11 mouse cellular contexts compared by ENCODE assay signal in genomic region chr13:52828217-52828616, GRCm38 (mm10).
DNase-seq lines count a peak whose midpoint lies in the region; ATAC-seq and TF ChIP-seq lines count a peak whose summit lies in the region.
"Had no signal": no experiment of that assay in that cellular context is flagged by ENCODE, and none has a peak within 500 bp of the region (broad histone marks: within the 10 kb centered on the region; RNA-seq: fewer than 3 reads in every experiment).

No protein-coding gene starts in this region.

- peaks cover 58% of the 10 kb centered on the region for H3K4me1 ChIP-seq in lung, embryonic 15.5 days
- peaks cover 6% of the 10 kb centered on the region for H3K4me1 ChIP-seq in lung, adult 2 months (ENCODE audit: control insufficient read depth, insufficient read depth, low read length)
- H3K4me1 ChIP-seq in liver, adult 2 months (ENCODE audit: control insufficient read depth, insufficient read depth, low read length), result peaks cover 36% of the 10 kb centered on the region
- H3K4me1 ChIP-seq in forebrain, embryonic 10.5 days, result peaks cover 14% of the 10 kb centered on the region

- WGBS in lung, embryonic 15.5 days, result 44% methylated on average over 2 of the region's 2 CpGs
- WGBS in lung, adult 2 months, result 58% methylated on average over 2 of the region's 2 CpGs
- 5% methylated on average over 2 of the region's 2 CpGs for WGBS in liver, adult 2 months
- WGBS in forebrain, embryonic 10.5 days, result 71% methylated on average over 2 of the region's 2 CpGs

- H3K27ac ChIP-seq in lung, embryonic 15.5 days, result 0 out of 2 replicates have a peak overlapping the region, but pooled peaks have one; percentile 17
- peak overlapping the region; percentile 80 for H3K27ac ChIP-seq in liver, adult 2 months (replicated peaks; ENCODE audit: insufficient read depth, low read depth, low read length)
- no peak overlapping the region for H3K27ac ChIP-seq in forebrain, embryonic 10.5 days
- H3K27ac ChIP-seq: embryonic facial prominence, embryonic 12.5 days; heart, embryonic 10.5 days; limb, embryonic 12.5 days had no signal

- no peaks in the 10 kb centered on the region for H3K36me3 ChIP-seq in lung, embryonic 15.5 days
- H3K36me3 ChIP-seq in liver, adult 2 months (ENCODE audit: control insufficient read depth, insufficient read depth, low read length), result no peaks in the 10 kb centered on the region
- no peaks in the 10 kb centered on the region for H3K36me3 ChIP-seq in forebrain, embryonic 10.5 days (replicated peaks)
- H3K36me3 ChIP-seq: embryonic facial prominence, embryonic 12.5 days; heart, embryonic 10.5 days had no signal

- no peak overlapping the region for H3K4me3 ChIP-seq in lung, embryonic 15.5 days
- H3K4me3 ChIP-seq in lung, adult 2 months (replicated peaks; ENCODE audit: extremely low read depth, low read depth, low read length), result no peak overlapping the region
- no peak overlapping the region for H3K4me3 ChIP-seq in liver, adult 2 months (ENCODE audit: insufficient read depth, low read depth, low read length)
- no peak overlapping the region for H3K4me3 ChIP-seq in forebrain, embryonic 10.5 days
- H3K4me3 ChIP-seq: embryonic facial prominence, embryonic 12.5 days; heart, embryonic 10.5 days; limb, embryonic 12.5 days had no signal

- no peak overlapping the region for H3K4me2 ChIP-seq in lung, embryonic 15.5 days
- H3K4me2 ChIP-seq: embryonic facial prominence, embryonic 12.5 days; limb, embryonic 12.5 days had no signal

- ATAC-seq in lung, embryonic 15.5 days (ENCODE audit: borderline replicate concordance, extremely low read depth, low FRiP score, low TSS enrichment), result no peak

- no peaks in the 10 kb centered on the region for H3K79me2 ChIP-seq in liver, adult 2 months (ENCODE audit: control insufficient read depth, insufficient read depth, low read length)

- no peak for DNase-seq in lung, adult 2 months
- peak; percentile 19 for DNase-seq in NIH3T3 (ENCODE audit: low read depth)
- peak; percentile 87 for DNase-seq in liver, adult 2 months (ENCODE audit: extremely low read depth, low read depth, low spot score)
- peak; percentile 35 to 58 for DNase-seq in natural killer cell, adult 2 months (ENCODE audit: low spot score in 2 of 2)
- no peak for DNase-seq in forebrain, embryonic 10.5 days (ENCODE audit: extremely low spot score, low spot score)
- no peak for DNase-seq in spleen, postnatal 14 days (ENCODE audit: low spot score in 2 of 2)
- DNase-seq in retina, embryonic 14.5 days (ENCODE audit: low spot score), result no peak

- H3K9me3 ChIP-seq in lung, embryonic 15.5 days, result no peaks in the 10 kb centered on the region
- no peaks in the 10 kb centered on the region for H3K9me3 ChIP-seq in forebrain, embryonic 10.5 days
- H3K9me3 ChIP-seq: embryonic facial prominence, embryonic 12.5 days; heart, embryonic 10.5 days; limb, embryonic 12.5 days had no signal

- TF ChIP-seq CTCF in lung, adult 2 months (IDR thresholded peaks at IDR 0.05; ENCODE audit: insufficient read depth, low read length), result no peak
- no peak for TF ChIP-seq CTCF in liver, adult 2 months (IDR thresholded peaks at IDR 0.05; ENCODE audit: low read depth, low read length)

- no peak overlapping the region for H3K9ac ChIP-seq in lung, embryonic 15.5 days
- no peak overlapping the region for H3K9ac ChIP-seq in liver, adult 2 months (ENCODE audit: low read depth, low read length)
- H3K9ac ChIP-seq: embryonic facial prominence, embryonic 12.5 days; limb, embryonic 12.5 days had no signal

- no peaks in the 10 kb centered on the region for H3K27me3 ChIP-seq in lung, embryonic 15.5 days
- H3K27me3 ChIP-seq in liver, adult 2 months (ENCODE audit: control insufficient read depth, insufficient read depth, low read length), result no peaks in the 10 kb centered on the region
- H3K27me3 ChIP-seq in forebrain, embryonic 10.5 days (ENCODE audit: poor library complexity, severe bottlenecking), result peaks cover 12% of the 10 kb centered on the region
- H3K27me3 ChIP-seq: embryonic facial prominence, embryonic 12.5 days; limb, embryonic 12.5 days had no signal

- TF ChIP-seq POLR2A in lung, adult 2 months (IDR thresholded peaks at IDR 0.05; ENCODE audit: borderline replicate concordance, extremely low read depth, low read depth, low read length), result no peak
- TF ChIP-seq POLR2A in liver, adult 2 months (IDR thresholded peaks at IDR 0.05; ENCODE audit: extremely low read depth, insufficient read depth, low read length), result no peak

Comparison
In these comparisons a context has a peak if more than half of its experiments do, and no peak if none do; other contexts are left out.
1. DNase-seq: peak in NIH3T3 (single experiment), liver, adult 2 months (single experiment) and natural killer cell, adult 2 months (2 of 2); none in lung, adult 2 months (single experiment), forebrain, embryonic 10.5 days (single experiment), spleen, postnatal 14 days (0 of 2) and retina, embryonic 14.5 days (single experiment).